Mouse (Mus musculus) liver, adult (tissue): ENCODE results near the gene Kif3c.

ENCODE experiments used
- GATA4 ChIP-seq: IDR thresholded peaks from 2 replicates; pipeline ENCODE4 v1.6.1; 2014; ENCODE audit warnings: mild to moderate bottlenecking, low read length; ENCODE audit not compliant: insufficient replicate concordance

Kif3c gene

GRCm38 (mm10) chr12:3364508-3365448 is at the start of gene Kif3c:
Gene Kif3c (plus strand): TSS chr12:3365132.
- TF ChIP-seq GATA4 = no peak

- no peak for TF ChIP-seq GATA4
These were observed 48.8 kb upstream of the Kif3c start for GRCm38 (mm10) chr12:3316083-3316482.

GRCm38 (mm10) chr12:3316937-3317336 is 48.0 kb upstream of the Kif3c start:
- no peak for TF ChIP-seq GATA4

- TF ChIP-seq GATA4 = no peak
These were observed 45.6 kb upstream of the Kif3c start for GRCm38 (mm10) chr12:3319377-3319776.

GRCm38 (mm10) chr12:3323241-3323640 is 41.7 kb upstream of the Kif3c start:
- no peak for TF ChIP-seq GATA4

GRCm38 (mm10) chr12:3325232-3325631 is 39.7 kb upstream of the Kif3c start:
- TF ChIP-seq GATA4 = no peak

GRCm38 (mm10) chr12:3329677-3330076 is 35.3 kb upstream of the Kif3c start:
- no peak for TF ChIP-seq GATA4

GRCm38 (mm10) chr12:3338931-3339330 is 26.0 kb upstream of the Kif3c start:
- TF ChIP-seq GATA4 = no peak

- TF ChIP-seq GATA4 = no peak
These were observed 20.8 kb upstream of the Kif3c start for GRCm38 (mm10) chr12:3344155-3344554.

GRCm38 (mm10) chr12:3345038-3345437 is 19.9 kb upstream of the Kif3c start:
- TF ChIP-seq GATA4 = no peak

- no peak for TF ChIP-seq GATA4
These were observed 17.2 kb upstream of the Kif3c start for GRCm38 (mm10) chr12:3347682-3348081.

- TF ChIP-seq GATA4 = no peak
These were observed 15.5 kb upstream of the Kif3c start for GRCm38 (mm10) chr12:3349387-3349786.

- TF ChIP-seq GATA4 = no peak
These were observed 14.8 kb upstream of the Kif3c start for GRCm38 (mm10) chr12:3350136-3350535.

- no peak for TF ChIP-seq GATA4
These were observed 12.7 kb upstream of the Kif3c start for GRCm38 (mm10) chr12:3352216-3352615.

GRCm38 (mm10) chr12:3355068-3355467 is 9.9 kb upstream of the Kif3c start:
- TF ChIP-seq GATA4 = no peak

GRCm38 (mm10) chr12:3356824-3357223 is 8.1 kb upstream of the Kif3c start:
- TF ChIP-seq GATA4 = no peak

GRCm38 (mm10) chr12:3359302-3359701 is 5.6 kb upstream of the Kif3c start:
- no peak for TF ChIP-seq GATA4

GRCm38 (mm10) chr12:3360043-3360442 is 4.9 kb upstream of the Kif3c start:
- no peak for TF ChIP-seq GATA4

- no peak for TF ChIP-seq GATA4
These were observed 856 bp upstream of the Kif3c start for GRCm38 (mm10) chr12:3364076-3364475.
